Mouse (Mus musculus): Measurements from ENCODE around the gene Tmx1.

Gene Tmx1

DNA sequence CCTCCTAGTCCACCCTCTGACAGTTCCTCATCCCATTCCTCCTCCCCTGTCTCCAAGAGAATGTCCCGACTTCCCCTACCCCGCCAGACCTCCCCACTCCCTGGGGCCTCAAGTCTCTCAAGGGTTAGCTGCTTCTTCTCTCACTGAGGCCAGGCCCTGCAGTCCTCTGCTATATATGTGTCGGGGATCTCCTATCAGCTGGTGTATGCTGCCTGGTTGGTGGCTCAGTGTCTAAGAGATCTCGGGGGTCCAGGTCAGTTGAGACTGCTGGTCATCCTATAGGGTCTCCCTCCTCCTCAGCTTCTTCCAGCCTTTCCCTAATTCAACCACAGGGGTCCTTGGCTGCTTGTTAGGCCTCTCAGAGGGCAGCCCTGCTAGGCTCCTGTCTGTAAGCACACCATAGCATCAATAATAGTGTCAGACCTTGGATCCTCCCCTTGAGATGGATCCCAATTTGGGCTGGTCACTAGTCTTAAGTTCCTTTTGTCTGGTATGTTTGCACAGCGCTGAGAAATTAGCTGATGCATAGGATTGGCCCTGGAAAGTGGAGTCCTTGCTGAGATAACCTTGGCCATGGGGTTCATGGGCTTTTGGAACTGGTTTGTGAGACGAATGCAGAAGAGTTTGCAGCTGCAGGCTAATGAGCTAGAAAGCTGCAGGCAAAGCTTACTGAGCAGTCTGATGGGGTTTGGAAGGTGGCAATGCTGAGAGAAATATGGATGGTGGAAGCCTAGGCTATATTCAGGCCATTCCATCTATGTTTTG lies 34.0 kb downstream of the Tmx1 start:
- DNase-seq (ENCODE audit: low read depth, low spot score): no peak

DNA sequence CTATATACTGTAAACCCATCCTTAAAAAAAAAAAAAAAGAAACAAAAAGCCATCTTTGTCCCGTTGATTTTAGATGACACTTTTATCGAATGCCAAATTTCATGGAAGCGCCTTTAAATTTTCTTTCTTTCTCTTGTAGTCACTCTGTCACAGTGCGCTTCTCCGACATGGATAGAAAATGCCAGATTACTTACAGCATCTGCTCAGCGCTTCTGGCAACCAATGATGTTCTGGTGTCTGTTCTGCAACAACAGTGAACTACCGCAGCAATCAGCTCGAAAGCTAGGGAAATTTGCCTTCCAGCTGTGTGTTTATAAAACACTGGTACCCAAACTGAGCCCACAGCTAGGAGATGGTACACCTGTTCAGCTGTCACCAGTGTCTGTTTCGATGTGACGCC lies 39.5 kb downstream of the Tmx1 start:
- DNase-seq (ENCODE audit: low read depth, low spot score): no peak

DNA sequence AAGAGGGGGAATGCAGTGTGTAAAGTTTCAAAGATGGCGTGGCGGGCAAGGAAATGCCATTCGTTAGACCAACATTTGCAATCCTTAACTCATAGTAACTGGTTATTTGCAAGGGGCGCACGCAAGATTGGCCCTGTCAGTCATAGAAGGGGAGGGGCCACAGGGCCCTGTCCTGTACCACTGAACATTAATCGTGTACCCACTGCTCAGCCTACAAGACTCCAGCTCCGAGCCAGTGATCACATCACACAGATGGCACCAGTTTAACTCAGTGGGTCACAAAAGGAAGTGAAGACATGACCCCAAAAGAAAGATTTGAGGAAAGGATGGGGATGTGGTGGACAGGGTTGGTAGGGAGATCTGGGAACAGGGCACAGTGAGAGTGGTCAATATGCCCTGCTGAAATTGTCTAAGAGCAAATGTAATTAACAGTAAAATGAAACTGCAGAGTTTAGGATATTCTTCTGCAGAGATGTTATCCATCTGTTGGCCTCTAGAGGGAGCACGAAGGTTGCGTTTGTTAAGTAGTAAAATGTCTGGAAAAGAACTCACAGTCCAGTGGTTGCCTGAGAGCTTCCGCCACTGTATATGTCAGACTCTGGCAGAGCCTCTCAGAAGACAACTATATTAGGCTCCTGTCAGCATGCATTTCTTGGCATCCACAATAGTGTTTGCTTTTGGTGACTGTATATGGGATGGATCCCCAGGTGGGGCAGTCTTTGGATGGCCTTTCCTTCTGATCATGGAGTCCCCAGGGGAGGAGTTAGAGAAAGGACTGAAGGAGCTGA lies 41.8 kb downstream of the Tmx1 start:
- DNase-seq (ENCODE audit: low read depth, low spot score): peak; percentile 52

DNA sequence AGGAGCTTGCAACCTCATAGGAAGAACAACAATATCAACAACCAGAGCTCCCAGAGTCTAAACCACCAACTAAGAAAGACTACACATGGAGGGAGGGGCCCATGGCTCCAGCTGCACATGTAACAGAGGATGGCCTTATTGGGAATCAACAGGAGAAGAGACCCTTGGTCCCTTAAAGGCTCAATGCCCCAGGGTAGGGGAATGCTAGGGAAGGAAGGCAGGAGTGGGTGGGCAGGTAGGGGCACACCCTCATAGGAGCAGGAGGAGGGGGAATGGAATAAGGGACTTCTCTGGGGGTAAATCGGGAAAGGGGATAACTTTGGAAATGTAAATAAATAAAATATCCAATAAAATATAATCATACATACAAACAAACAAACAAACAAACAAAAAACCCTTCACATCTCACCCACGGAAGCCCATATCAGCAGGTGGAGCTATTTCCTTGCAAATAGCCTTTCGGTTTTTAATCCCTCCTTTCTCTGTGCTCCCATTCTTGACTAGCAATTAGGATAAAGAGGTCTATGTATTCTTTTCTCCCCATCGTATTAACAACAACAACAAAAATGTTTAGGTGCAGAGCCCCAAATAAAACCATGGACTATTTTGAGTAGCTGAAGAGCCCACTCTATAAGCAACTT lies 42.5 kb downstream of the Tmx1 start:
- no peak for DNase-seq (ENCODE audit: low read depth, low spot score)

DNA sequence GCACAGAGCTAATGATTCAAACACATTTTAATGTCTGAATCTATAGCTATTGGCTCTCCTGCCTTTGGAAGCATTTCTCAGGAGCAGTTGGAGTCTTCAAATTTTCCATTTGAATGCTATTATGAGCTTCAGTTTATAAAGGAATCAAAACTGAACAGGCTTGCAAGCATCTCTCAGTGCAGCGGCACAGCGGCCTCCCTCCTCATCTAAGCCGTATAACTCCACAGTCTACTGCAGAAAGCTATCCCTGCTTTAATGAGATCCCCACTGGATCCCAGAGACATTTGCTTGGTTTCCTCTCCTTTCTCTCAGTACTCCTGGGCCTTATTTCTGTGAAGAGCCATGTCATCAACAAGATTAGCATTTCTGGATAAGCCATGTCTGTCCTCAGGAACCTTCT lies 45.2 kb downstream of the Tmx1 start:
- DNase-seq (ENCODE audit: low read depth, low spot score): no peak

DNA sequence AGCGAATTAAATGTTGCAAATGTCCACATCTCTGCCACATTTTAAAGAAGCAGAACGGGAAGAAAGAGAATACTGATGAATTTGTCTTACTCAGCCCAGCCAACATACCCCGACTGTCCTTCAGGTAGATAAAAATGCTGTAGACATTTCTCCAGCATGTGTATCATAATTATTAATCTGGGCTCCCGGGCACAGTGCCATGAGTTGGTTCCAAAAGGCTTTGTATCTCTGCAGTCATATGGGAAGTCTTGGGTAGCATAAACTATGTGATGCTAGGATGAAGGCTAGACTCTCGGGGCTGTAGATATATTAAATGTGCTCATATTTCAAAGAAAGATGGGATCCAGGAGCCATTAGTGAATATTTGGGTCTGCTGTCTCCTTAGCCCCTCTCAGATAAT lies 53.1 kb downstream of the Tmx1 start:
- no peak for DNase-seq (ENCODE audit: low read depth, low spot score)

DNA sequence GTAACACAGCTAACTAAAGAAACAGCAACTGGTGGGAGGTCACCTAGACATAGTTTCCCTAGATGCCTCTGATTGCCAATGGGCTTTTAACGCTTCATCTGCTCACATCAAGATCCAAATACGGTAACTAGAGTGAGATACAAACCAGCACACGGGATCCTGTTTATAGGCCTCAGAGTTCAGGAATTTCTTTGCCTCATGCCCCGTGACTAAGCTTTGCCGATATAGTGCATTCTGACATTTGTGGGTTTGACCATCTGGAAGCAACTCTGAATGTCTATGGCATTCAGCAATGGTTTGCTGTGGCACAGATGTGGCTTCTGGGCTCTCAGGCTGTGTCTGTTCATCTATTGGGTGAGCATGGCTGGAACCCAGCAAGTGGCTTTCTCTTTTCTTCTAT lies 59.1 kb downstream of the Tmx1 start:
- DNase-seq (ENCODE audit: low read depth, low spot score): no peak

DNA sequence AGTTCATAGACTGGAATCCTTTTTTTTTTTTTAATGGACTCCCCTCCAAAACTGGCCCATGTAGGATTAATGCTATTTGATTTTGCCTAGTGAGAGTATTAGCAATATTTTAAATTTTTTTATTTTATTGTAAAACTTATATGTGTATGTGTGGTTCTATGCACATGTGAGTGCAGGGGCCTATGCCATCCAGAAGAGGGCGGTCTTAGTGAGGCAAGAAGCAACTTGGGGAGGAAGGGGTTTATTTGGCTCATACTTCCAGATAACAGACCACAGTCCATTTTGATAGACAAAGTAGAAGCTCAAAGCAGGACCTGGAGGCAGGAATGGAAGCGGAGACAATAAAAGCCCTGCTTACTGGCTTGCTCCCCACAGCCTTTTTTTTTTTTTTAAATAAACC lies 59.5 kb downstream of the Tmx1 start:
- DNase-seq (ENCODE audit: low read depth, low spot score): no peak

Measured in brain, embryonic 18.5 days (tissue).